Mouse (Mus musculus): Measurements from ENCODE around the gene Shtn1.
A peak's percentile ranks its signal among the peaks of the same experiment; 100 is the strongest.

Shtn1 gene

DNA sequence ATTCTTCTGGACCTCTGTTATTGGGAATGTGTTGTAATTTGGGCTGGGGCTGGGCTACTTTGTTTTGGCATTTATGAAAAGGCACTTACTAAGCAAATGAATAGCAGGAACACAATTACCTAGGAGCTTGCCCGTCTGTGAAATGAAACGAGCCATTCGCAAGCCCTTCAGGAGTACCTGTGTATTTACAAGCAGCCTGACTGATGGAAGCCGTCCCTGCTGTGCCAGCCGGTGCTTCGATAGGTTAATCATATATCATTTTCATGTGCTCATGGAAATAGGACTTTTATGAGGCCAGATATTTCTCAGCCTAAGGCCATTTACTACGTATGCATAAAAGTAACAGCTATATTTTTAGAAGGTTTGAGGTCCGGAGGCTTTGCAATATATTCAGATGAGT lies 112.9 kb downstream of the Shtn1 start:
- DNase-seq = no peak

- no peak for DNase-seq
Measured at GRCm38 (mm10) chr19:58954779-58955178, 121.1 kb downstream of the Shtn1 start.

- no peak for DNase-seq
Measured at GRCm38 (mm10) chr19:58952236-58952635, 123.7 kb downstream of the Shtn1 start.

- DNase-seq = no peak
Measured at GRCm38 (mm10) chr19:58951521-58951920, 124.4 kb downstream of the Shtn1 start.

DNA sequence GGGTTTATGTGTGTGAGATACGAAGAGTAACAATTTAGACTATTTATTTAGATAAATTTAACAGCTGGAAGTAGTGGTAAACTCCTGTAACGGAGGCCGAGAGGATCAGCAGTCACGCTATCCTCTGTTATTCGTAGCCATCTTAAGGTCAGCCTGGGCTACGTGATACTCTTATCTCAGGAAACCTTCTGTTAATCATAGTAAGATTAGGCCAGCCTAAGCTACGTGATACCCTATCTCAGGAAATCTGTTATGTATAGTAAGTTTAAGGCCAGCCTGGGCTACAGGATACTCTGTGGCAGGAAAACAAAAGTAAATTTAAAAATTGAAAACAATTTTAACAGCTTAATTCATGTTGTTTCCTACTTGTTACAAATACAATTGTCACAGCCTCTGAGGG lies 129.9 kb downstream of the Shtn1 start:
- no peak for DNase-seq

- peak; percentile 97 for DNase-seq
Measured at GRCm38 (mm10) chr19:58942841-58943828, 132.8 kb downstream of the Shtn1 start, which contains the start of the genes Eno4 and Hspa12a. TSS of gene Eno4 (plus strand) at chr19:58943425. TSS of gene Hspa12a (minus strand) at chr19:58943654.

DNA sequence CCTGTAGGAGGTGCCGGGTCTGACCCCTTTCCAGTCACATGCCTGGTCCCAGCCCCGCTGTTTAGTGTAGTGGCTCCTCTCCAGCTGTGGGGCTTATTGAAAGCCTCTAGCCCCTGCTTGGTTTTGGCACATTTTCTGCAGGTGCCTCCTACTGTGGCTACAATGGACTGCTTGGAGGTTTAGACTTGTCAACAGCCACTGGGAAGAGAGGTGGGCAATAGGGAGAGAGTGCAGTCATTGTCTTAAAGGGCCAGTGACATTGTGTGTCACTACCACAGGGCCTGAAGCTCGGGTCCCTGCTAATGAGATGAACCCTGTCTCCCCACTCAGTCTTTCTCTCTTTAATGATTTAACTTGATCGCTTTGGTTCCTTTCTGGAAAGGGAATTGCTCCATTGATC lies 142.8 kb downstream of the Shtn1 start:
- no peak for DNase-seq

GRCm38 (mm10) chr19:58931081-58931800 lies 144.7 kb downstream of the Shtn1 start:
- DNase-seq = no peak
